Mouse (Mus musculus) heart, embryonic 12.5 days (tissue): ENCODE data around the gene Prrc2a. TPM values are rescaled to one million over a fixed set of nuclear protein-coding genes. Genes with fewer than 3 reads are reported as not detected.

ENCODE experiments used
- ATAC-seq: fragments of 200-750 bp; cut with Nextera tagmentation; 2 replicates; pipeline ENCODE4 v1.8.0; 2017; ENCODE audit warnings: moderate TSS enrichment, moderate library complexity; ENCODE audit not compliant: insufficient number of reproducible peaks, low FRiP score
- H3K27ac ChIP-seq: fragments of 300-500 bp; sonication (generic); 2 replicates; pipeline ENCODE4 v1.5.1; 2016; ENCODE audit warnings: mild to moderate bottlenecking, moderate library complexity; ENCODE audit not compliant: poor library complexity, severe bottlenecking
- H3K27me3 ChIP-seq: fragments of 300-500 bp; sonication (generic); replicated peaks from 2 replicates; pipeline ENCODE4 v1.6.1; 2016; ENCODE audit warnings: mild to moderate bottlenecking, moderate library complexity
- H3K36me3 ChIP-seq: fragments of 300-500 bp; sonication (generic); 2 replicates; pipeline ENCODE4 v1.6.1; 2016; ENCODE audit warnings: mild to moderate bottlenecking, moderate library complexity
- H3K4me1 ChIP-seq: fragments of 300-500 bp; sonication (generic); replicated peaks from 2 replicates; pipeline ENCODE4 v1.6.1; 2016; ENCODE audit warnings: mild to moderate bottlenecking
- H3K4me2 ChIP-seq: fragments of 300-500 bp; sonication (generic); 2 replicates; pipeline ENCODE4 v1.6.1; 2016; ENCODE audit warnings: mild to moderate bottlenecking, moderate library complexity
- H3K4me3 ChIP-seq: fragments of 300-500 bp; sonication (generic); 2 replicates; pipeline ENCODE4 v1.5.1; 2016; ENCODE audit warnings: mild to moderate bottlenecking
- H3K9ac ChIP-seq: fragments of 300-500 bp; sonication (generic); 2 replicates; pipeline ENCODE4 v1.6.1; 2016; ENCODE audit warnings: mild to moderate bottlenecking, moderate library complexity
- H3K9me3 ChIP-seq: fragments of 300-500 bp; sonication (generic); replicated peaks from 2 replicates; pipeline ENCODE4 v1.6.1; 2016; ENCODE audit warnings: mild to moderate bottlenecking, moderate library complexity
- WGBS: fragments of 180-500 bp; shearing (Covaris S2); methylation state at CpG from one replicate; pipeline ENCODE4 v1.1.7; 2016; 5-methylcytosine and 5-hydroxymethylcytosine counted together
- polyA plus RNA-seq: library from polyadenylated mRNA; unstranded; fragments of >200 nt; fragmentation: Nextera tagmentation; extraction: Ambion mirVana; gene quantifications from 2 replicates; pipeline ENCODE4 v1.2.1, GENCODE M21; 2016

Prrc2a gene
- polyA plus RNA-seq, 1 experiment from 2014 or later, result 132 TPM

DNA sequence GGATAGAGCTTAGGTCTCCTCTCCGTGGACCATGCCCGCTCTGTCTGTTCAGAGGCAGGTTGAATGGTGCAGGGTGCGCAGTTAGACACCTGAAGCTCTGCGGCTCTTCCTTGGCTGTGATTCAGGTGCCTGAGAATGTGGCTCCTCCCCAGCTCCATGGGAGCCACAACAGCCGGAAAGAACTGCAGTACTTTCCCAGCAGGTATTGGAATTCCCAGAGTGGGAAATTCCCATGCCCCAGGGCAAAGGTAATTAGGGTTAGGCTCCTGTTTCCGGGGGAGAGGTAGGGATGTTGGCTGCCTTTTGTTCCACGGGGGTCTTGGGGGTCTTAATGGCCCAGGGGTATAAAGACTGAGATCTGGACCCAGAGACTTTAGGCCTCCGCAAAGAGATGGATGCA, 34.2 kb upstream of the Prrc2a start:
- H3K27ac ChIP-seq, result no peak overlapping the region
- peaks cover 82% of the 10 kb centered on the region for H3K27me3 ChIP-seq
- H3K4me3 ChIP-seq, result no peak overlapping the region
- H3K36me3 ChIP-seq, result no peaks in the 10 kb centered on the region
- no peaks in the 10 kb centered on the region for H3K9me3 ChIP-seq
- no peak overlapping the region for H3K9ac ChIP-seq
- WGBS, result 30% methylated on average over 8 of the region's 8 CpGs
- no peak overlapping the region for H3K4me2 ChIP-seq
- no peak for ATAC-seq
- H3K4me1 ChIP-seq, result peaks cover 19% of the 10 kb centered on the region

DNA sequence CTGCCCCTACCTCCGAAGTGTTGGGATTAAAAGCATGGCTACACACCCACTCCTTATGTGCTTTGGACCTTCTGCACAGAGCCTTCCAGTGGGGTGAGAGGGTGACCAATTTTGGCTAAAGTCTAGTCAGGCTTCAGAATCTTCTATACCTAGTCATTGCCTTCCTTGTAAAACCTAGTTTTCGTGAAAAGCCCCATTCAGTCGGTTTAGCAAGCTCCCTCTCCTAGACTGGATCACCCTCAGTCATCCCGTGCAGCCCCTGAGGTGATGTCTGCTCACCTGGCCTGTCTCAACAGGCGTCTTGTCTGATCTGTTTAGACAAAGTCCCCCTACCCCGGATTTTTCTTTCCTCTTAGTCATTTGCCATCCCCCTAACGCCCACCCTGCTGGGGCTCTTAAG, 33.3 kb upstream of the Prrc2a start:
- H3K27me3 ChIP-seq, result peaks cover 81% of the 10 kb centered on the region
- no peak overlapping the region for H3K4me2 ChIP-seq
- 55% methylated on average over 7 of the region's 7 CpGs for WGBS
- H3K9ac ChIP-seq, result no peak overlapping the region
- no peaks in the 10 kb centered on the region for H3K9me3 ChIP-seq
- no peak for ATAC-seq
- H3K4me3 ChIP-seq, result no peak overlapping the region
- peaks cover 19% of the 10 kb centered on the region for H3K4me1 ChIP-seq
- no peak overlapping the region for H3K27ac ChIP-seq
- H3K36me3 ChIP-seq, result no peaks in the 10 kb centered on the region

DNA sequence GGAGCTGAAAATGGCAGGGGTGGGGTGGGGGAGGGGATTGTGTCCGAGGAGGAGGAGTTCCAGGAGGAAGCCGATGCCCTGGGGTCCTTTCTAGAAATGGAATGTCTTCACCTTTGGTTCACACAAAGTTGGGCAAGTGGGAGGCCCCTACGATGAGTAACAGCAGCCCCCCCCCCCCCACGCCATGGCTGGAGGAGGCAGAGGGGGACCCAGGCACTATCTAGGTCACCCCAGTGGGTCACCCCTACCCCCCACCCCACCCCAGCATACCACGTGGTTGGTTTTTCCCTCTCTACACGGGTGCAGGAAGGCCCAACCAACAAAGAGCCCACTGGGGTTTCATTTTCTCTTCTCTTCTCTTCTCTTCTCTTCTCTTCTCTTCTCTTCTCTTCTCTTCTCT, 32.4 kb upstream of the Prrc2a start:
- WGBS, result 45% methylated on average over 5 of the region's 6 CpGs
- peaks cover 19% of the 10 kb centered on the region for H3K4me1 ChIP-seq

DNA sequence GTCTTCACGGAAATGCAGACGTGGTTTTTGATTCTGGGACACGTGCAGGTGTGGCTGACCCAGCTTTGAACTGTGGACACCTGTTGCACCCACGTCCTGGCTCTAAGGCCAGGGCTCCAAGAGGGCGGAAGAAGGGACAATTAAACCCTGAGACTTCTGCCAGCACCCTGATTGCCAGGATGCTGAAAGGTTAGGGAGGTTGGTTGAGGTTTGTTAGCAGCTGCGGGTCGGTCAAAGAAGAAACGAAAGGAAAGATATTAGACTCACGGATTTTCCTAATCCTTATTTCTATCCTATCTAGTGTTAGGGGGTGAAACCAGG, 31.6 kb upstream of the Prrc2a start:
- no peak for ATAC-seq
- Histone ChIP-seq H3K27me3 (peaks cover 64% of the 10 kb centered on the region), H3K4me3 (peak overlapping the region; percentile 48), H3K9me3 (no peaks in the 10 kb centered on the region), H3K4me2 (peak overlapping the region; percentile 84), H3K4me1 (peaks cover 19% of the 10 kb centered on the region), H3K36me3 (no peaks in the 10 kb centered on the region), H3K27ac (no peak overlapping the region), H3K9ac (peak overlapping the region; percentile 50; the same call in 1 of the 2 replicates)
- 31% methylated on average over 9 of the region's 9 CpGs for WGBS

More for the DNA sequence above, 32.4 kb upstream of the Prrc2a start:
- Histone ChIP-seq H3K4me2 (no peak overlapping the region), H3K36me3 (no peaks in the 10 kb centered on the region), H3K27me3 (peaks cover 72% of the 10 kb centered on the region), H3K9ac (no peak overlapping the region), H3K27ac (no peak overlapping the region), H3K4me3 (no peak overlapping the region), H3K9me3 (no peaks in the 10 kb centered on the region)
- ATAC-seq, result no peak

DNA sequence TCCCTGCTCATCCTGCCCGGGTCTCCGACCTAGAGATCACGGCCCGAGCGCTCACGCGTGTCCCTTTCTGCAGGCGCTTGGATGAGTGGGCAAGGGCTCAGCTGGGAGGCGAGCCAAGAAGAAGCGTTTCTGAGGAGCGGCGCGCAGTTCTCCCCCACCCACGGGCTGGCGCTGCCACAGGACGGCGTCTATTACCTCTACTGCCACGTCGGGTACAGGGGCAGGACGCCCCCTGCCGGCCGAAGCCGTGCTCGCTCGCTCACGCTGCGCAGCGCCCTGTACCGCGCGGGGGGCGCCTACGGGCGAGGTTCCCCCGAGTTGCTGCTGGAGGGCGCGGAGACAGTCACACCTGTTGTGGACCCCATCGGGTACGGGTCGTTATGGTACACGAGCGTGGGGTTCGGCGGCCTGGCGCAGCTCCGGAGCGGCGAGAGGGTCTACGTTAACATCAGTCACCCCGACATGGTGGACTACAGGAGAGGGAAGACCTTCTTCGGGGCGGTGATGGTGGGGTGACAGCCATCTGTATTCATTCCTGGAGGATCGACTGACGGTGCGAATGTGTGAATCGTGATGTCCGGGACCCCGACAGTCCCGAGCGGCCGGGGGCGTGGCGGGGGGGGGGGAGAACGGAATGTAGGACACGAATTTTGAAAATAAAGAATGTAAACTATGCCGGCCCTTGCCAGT, 31.1 kb upstream of the Prrc2a start:
- peaks cover 19% of the 10 kb centered on the region for H3K4me1 ChIP-seq
- peak overlapping the region; percentile 84 for H3K4me2 ChIP-seq
- peak overlapping the region; percentile 50 for H3K9ac ChIP-seq
- H3K36me3 ChIP-seq, result no peaks in the 10 kb centered on the region
- no peak overlapping the region for H3K27ac ChIP-seq
- peak overlapping the region; percentile 48 for H3K4me3 ChIP-seq
- peak; percentile 86 for ATAC-seq
- peaks cover 59% of the 10 kb centered on the region for H3K27me3 ChIP-seq
- H3K9me3 ChIP-seq, result no peaks in the 10 kb centered on the region
- 1% methylated on average over 66 of the region's 66 CpGs for WGBS

DNA sequence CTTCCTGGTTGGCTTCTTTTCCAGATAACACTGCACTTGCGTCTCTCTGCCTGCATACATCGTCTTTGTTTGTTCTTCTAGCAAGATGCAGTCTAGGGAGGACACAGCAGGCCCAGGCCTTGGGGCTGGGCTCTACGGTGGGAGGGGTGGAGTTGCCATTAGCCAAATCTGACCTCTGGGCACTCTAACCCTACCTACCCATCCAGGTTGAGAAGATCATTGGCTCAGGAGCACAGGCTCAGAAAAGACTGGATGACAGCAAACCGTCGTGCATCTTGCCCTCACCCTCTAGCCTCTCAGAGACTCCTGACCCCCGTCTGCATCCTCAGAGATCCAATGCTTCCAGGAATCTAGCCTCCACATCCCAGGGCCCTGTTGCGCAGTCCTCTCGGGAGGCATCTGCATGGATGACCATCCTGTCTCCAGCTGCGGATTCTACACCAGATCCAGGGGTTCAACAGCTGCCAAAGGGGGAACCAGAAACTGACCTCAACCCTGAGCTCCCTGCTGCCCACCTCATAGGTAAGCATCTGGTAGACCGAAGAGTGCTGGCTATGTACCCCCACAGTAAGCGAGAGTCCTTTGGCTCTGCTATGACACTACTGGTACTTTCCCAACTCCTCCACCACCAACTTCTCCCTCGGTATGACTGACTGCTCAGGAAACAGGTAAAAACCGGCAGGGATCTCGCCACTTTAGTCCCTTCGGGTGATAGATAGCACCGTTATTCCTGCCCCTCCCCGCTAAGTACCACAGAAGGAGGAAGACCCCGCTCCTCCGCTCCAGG, 30.3 kb upstream of the Prrc2a start:
- peaks cover 19% of the 10 kb centered on the region for H3K4me1 ChIP-seq
- ATAC-seq, result 0 out of 2 replicates have a peak, but pooled peaks have one; percentile 23
- no peak overlapping the region for H3K27ac ChIP-seq
- peak overlapping the region; percentile 48 for H3K4me3 ChIP-seq
- no peaks in the 10 kb centered on the region for H3K9me3 ChIP-seq
- H3K9ac ChIP-seq, result peak overlapping the region; percentile 50
- peaks cover 51% of the 10 kb centered on the region for H3K27me3 ChIP-seq
- H3K36me3 ChIP-seq, result no peaks in the 10 kb centered on the region
- H3K4me2 ChIP-seq, result peak overlapping the region; percentile 84
- 29% methylated on average over 19 of the region's 19 CpGs for whole genome bisulfite sequencing

DNA sequence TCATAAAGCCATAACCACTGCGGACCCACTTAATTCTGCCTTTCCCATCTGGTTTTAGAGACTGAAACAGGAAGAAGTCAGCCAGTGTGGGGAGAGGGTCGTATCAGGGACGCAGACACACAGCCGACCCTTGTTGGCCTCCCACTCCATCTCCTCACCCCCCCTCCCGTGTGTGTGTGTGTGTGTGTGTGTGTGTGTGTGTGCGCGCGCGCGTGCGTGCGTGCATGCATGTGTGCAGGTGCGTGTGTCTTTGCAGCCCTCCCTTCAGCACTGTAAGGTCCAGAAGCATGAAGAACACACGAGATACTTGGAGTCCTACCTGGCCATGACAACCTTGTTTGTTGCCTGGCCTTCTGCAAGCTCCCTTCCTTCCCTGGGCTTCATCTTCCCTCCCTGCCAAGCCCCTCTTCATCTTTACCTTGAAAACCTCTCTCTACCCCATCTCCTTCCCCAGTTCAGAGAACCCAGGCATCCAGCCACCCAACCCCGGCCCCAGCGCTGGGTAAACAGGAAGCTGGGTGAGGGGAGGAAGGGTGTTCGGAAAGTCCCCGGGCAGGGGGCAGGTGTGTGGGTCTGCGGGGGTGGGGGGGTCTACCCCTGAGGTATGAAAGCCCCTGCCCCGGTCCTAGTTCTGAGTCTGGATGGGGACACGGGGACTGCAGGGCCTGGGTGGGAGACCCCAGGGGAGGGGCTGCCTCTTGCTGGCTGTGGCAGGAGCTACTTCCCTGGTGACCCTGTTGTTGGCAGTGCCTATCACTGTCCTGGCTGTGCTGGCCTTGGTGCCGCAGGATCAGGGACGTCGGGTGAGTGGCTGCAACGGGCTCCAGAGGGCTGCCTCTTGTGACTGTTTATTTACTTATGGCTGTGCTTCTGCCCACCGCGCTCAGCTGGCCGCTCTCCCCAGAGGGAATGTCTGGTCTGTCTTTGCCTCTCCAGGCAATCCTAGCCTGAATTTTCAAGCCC, 29.5 kb upstream of the Prrc2a start, which contains the start of gene Ltb:
Gene Ltb (plus strand): TSS at position 559 of the 963 bp plus-strand sequence.
- Histone ChIP-seq H3K27ac (no peak within 1 kb of the TSS), H3K4me3 (peak within 1 kb of the TSS; percentile 48; the same call in 1 of the 2 replicates), H3K9me3 (no peaks in the 10 kb centered on the region), H3K36me3 (no peaks in the 10 kb centered on the region), H3K27me3 (peaks cover 44% of the 10 kb centered on the region), H3K9ac (0 out of 2 replicates have a peak within 1 kb of the TSS, but pooled peaks have one; percentile 3), H3K4me2 (peak within 1 kb of the TSS; percentile 84), H3K4me1 (peaks cover 20% of the 10 kb centered on the region)
- ATAC-seq, result peak; percentile 27; the same call in 1 of the 2 replicates
- 52% methylated on average over 28 of the region's 28 CpGs for WGBS

DNA sequence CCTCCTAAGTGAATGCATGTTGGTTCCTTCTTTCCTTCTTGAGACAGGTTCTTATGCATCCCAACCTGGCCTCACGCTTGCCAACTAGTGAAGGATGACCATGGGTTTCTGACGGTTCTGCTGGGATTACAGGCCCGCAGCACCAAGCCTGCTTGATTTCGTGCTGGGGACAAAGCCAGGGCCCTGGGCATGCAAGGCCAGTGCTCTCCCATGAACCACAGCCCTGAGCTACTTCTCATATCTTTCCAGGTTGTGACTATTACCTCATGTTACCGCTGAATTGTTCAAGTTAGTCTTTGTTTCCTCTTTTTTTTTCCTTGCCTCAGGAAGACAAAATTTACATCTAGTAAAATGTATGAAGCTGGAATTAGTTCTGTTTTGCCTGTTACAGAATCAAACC, 28.2 kb upstream of the Prrc2a start:
- 71% methylated on average over 5 of the region's 5 CpGs for WGBS
- Histone ChIP-seq H3K4me3 (no peak overlapping the region), H3K27ac (no peak overlapping the region), H3K27me3 (peaks cover 41% of the 10 kb centered on the region), H3K4me2 (no peak overlapping the region), H3K9ac (no peak overlapping the region), H3K4me1 (peaks cover 22% of the 10 kb centered on the region), H3K9me3 (no peaks in the 10 kb centered on the region), H3K36me3 (no peaks in the 10 kb centered on the region)
- no peak for ATAC-seq

DNA sequence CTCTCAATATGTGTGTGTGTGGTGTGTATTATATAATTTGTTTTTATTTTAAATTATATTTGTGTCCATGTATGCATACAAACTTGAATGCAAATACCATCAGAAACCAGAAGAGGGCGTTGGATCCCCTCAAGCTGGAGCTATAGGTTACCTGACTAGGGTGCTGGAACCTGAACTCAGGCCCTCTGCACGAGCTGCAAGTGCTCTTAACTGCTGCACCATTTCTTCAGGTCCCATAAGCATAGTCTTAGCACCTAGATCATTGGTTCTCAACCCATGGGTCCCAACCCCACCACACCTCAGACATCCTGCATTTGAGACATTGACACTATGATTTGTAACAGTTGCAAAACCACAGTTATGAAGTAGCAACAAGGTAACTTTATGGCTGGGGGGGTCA, 27.0 kb upstream of the Prrc2a start:
- Histone ChIP-seq H3K9me3 (no peaks in the 10 kb centered on the region), H3K4me2 (no peak overlapping the region), H3K27me3 (peaks cover 35% of the 10 kb centered on the region), H3K4me3 (no peak overlapping the region), H3K27ac (no peak overlapping the region), H3K9ac (no peak overlapping the region), H3K4me1 (peaks cover 23% of the 10 kb centered on the region), H3K36me3 (no peaks in the 10 kb centered on the region)
- 56% methylated on average over 2 of the region's 2 CpGs for WGBS
- no peak for ATAC-seq

DNA sequence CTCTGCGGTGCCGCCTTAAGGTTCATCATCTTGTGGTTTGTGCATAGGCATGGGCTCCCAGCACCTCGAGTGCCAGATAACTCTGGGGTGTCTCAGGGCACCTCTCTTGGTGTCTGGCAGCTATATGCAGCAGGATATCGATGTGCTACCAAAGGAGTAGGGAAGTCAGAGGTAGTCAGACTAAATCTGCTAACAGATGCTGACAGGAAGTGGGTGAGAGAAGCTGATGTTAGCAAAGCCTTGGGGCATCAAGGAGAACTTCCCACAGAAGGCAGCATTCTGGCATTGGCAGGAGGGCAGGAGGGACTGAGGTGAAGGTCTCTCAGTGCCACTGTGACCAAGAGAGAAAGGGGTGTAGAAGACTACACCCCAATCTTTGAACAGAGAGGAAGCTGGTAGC, 25.4 kb upstream of the Prrc2a start:
- Histone ChIP-seq H3K36me3 (no peaks in the 10 kb centered on the region), H3K4me3 (no peak overlapping the region), H3K27ac (no peak overlapping the region), H3K4me2 (no peak overlapping the region), H3K27me3 (peaks cover 20% of the 10 kb centered on the region), H3K9me3 (no peaks in the 10 kb centered on the region), H3K9ac (no peak overlapping the region), H3K4me1 (peaks cover 20% of the 10 kb centered on the region)
- ATAC-seq, result no peak
- WGBS, result 50% methylated on average over 4 of the region's 4 CpGs

DNA sequence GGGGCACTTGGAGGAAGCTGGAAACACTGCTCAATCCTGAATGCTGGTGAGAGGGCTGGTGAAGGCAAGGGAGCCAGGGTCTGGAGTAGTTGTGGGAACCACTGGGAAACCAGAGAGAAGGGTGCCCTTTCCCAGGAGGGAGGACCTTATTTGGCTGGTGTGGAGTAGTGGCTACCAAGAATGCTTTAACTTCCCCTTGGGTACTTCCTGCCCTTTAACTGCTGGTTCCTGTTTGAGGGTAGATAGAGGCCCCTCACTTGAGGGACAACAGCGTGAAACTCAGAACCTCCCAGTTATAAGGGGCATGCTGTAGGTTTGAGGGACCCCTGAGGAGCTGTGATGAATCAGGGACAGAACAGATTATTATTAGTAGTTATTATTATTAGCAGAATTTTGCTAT, 24.5 kb upstream of the Prrc2a start:
- no peak overlapping the region for H3K9ac ChIP-seq
- no peak overlapping the region for H3K4me2 ChIP-seq
- H3K27ac ChIP-seq, result no peak overlapping the region
- no peak for ATAC-seq
- H3K27me3 ChIP-seq, result peaks cover 11% of the 10 kb centered on the region
- H3K4me3 ChIP-seq, result no peak overlapping the region
- no peaks in the 10 kb centered on the region for H3K9me3 ChIP-seq
- H3K4me1 ChIP-seq, result peaks cover 13% of the 10 kb centered on the region
- WGBS, result 47% methylated on average over 1 of the region's 1 CpGs
- no peaks in the 10 kb centered on the region for H3K36me3 ChIP-seq
